Mouse (Mus musculus) heart, adult 9 months (tissue): ENCODE results near the gene Rbm8a.

ENCODE experiments used
- DNase-seq, 2 experiments: peaks; one replicate each; pipeline ENCODE4 v3.0.0; 2022; ENCODE audit warnings: low spot score in 2 of 2

Gene Rbm8a

DNA sequence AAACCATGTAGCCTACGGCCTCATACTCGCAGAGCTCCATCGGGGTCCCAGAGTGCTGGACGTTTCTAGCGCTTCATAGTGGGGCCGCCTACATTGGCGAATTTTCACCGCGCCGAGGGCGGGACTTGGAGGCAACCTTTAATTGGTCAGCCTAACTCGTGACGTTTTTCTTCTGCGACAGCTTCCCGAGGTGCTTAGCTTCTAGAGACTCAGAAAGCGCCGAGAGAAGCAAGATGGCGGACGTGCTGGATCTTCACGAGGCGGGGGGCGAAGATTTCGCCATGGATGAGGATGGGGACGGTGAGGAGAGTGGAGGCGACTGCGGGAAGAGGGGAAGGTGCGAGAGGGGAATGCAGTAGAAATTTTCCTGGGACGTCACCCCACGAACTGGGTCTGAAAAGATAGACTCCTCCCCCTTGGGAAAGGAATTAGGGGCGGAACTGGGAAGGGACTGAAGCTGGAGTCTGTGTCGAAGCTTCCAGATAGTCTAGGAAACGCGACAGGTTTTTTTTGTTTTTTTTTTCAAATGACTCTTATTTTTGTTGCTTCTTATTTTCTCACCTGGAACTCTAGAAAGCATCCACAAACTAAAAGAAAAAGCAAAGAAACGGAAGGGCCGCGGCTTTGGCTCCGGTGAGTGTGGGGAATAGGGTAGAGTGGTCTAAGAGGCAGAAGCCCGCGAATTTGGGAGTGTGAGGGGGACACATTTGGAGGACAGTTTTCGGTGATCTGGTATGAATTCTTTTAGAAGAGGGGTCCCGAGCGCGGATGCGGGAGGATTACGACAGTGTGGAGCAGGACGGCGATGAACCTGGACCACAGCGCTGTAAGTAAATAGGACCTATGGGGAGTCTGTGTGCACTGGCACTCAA is at the start of gene Rbm8a:
Gene Rbm8a (plus strand): TSS at position 205 of the 872 bp plus-strand sequence.
- DNase-seq: peak; percentile 96 to 97

DNA sequence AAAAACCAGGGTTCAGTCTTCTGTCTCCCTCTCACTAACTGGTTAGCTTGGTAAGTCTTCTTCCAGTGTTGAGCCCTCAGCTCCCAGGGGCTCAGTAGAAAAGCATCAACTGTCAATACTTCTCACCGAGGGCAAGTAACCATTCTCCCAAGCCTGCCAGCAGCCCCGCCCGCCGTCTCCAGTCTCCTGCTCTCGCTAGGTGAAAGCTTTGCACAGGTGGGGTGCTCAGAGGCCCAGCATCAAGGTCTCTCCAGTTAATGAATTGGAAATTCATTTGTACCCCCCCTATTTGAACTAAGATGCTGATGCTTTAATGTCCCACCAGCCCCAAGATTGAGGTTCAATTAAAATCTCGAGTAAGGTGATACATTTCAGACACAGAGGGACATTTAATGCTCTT is 48.6 kb upstream of the Rbm8a start:
- DNase-seq: no peak

DNA sequence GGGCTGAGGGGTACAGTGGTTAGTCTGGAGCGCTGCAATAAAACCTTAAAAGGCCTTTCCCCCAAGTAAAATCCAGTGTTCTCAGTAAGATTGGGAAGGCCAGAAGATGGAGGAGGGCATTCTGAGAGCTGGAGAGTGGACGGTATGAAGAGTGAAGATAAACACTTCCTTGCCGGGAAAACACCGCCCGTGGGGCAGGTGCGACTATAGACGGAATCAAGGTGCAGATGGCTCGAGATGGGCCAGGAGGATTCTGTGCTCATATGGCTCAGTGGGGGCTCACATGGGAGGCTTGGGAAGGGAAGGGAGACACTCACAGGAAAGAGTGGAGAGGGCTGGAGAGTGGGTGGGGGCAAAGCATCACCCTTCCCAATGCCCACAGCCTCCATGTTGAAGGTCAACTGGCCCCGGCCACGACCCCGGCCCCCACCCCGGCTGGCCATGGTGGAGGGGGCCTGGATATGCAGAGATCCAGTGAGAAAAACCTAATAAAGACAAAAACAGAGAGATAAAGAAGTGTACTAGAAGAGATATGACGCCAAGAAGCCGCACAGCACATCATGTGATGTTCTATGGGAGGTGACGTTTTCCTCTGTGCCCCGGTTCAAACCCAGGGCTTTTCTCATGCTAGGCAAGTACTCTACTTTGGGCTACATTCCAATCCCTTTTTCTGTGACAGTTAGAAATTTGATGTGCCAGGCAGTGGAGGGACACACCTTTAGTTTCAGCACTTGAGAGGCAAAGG is 47.8 kb upstream of the Rbm8a start:
- DNase-seq: no peak

DNA sequence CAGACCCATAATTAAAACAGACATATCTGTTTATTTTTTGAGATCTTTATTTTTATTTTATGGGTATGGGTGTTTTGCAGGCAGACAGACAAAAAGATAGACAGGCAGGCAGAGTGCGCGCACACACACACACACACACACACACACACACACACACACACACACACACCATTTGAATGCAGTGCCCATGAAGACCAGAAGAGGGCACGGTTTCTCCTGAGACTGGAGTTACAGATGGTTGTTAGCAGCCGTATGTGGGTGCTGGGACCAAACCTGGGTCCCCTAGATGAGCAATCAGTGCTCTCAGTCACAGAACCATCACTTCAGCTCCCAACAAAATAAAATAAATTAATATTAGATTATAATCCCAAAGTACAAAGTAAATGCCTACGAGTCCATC is 46.3 kb upstream of the Rbm8a start:
- no peak for DNase-seq

DNA sequence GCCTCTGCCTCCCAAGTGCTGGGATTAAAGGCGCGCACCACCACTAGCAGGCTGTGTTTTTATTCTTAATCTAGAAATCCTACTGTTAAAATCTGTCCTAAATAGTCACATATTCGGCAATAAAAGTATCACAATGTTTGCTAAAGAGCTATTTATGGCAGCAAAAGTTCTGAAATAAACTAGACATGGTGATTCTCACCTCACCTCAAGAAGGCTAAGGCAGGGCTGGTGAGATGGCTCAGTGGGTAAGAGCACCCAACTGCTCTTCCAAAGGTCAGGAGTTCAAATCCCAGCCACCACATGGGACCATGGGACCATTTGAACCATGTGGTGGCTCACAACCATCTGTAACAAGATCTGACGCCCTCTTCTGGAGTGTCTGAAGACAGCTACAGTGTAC is 39.1 kb upstream of the Rbm8a start:
- no peak for DNase-seq

DNA sequence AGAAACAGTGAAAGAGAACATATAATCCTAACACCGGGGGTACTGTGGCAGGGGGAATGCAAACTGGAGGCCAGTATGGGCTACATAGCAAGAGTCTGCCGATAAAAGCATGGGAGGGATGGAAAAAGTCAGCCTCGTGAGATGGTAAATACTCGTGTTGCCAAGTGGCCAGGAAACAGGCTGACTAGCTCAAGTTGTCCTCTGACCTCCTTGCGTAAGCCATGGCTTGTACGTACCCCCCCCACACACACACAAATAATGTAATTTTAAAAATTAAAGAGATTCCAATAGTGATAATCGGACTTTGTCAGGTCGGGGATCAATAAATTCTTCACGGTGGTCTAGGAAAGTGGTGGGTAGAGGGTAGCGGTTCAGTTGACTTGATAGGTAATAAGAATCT is 36.4 kb upstream of the Rbm8a start:
- no peak for DNase-seq

DNA sequence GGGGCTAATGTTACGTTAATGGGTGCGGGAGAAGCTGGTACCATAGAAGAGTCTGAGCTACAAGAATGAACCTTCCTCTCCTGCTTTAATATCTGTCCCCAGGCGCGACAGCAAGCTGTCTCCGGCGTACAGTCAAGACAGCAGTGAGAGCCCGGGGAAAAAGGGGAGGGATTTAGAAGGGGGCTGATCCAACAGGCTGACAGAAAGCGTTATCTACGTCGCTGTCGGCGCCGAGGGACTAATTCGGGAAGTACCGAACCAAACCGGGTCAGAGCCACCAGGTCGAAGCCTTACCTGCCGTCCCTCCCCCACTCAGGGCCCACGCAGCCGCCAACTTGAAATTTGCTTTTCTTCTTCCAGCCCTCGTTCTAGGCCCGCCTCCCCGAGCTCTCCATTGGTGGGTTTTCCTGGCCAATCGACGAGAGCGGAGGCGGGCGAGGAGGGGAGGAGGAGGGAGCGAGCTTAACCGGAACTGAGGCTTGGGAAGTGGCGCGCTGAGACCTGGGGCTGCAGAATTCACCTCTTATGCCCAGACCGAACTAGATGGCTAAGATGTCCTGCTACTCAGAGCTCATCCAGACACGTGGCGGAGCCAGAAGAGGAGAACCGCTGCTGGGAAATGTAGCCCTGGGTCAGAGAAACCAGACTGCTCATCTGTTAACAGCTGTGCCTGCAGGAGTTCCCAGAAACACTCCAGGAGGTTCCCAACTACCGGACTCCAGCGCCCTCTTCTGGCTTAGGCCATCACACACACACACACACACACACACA is 35.8 kb upstream of the Rbm8a start, which contains the start of gene Polr3gl:
Gene Polr3gl (minus strand): TSS at position 392 of the 771 bp plus-strand sequence.
- DNase-seq: peak; percentile 95 to 96

DNA sequence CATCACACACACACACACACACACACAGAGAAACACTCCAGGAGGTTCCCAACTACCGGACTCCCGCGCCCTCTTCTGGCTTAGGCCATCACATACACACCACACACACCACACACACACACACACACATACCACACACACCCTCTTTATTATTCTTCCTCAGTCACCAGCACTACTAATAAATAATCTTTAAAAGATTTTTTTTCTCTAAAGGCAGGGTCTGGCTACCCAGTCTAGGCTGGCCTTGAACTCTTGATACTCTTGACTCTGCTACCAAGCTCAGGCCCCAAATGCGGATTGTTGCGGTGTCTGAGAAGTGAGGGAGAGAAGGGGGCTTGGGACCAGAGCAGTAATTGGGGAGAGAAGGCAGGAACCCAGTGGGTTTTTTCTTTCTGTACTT is 34.9 kb upstream of the Rbm8a start:
- DNase-seq: no peak

DNA sequence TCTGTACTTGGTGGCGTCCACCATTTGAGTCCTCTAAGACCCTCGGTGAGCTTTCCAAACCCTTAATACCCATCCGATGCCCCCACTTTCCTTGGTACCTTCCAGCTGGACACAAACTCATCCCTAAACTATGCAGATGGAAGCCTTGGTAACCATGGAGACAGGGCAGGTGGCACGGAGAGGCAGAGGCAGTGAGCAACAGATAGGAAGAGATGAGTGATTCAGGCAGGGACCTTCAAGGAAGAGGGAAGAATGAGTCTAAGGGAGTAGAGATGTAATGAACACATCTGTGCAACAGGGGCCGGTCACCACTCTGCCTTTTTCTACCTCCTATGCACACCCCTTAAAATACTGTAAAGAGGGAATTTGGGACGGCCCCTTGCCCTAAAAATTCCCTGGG is 34.1 kb upstream of the Rbm8a start:
- DNase-seq: no peak

DNA sequence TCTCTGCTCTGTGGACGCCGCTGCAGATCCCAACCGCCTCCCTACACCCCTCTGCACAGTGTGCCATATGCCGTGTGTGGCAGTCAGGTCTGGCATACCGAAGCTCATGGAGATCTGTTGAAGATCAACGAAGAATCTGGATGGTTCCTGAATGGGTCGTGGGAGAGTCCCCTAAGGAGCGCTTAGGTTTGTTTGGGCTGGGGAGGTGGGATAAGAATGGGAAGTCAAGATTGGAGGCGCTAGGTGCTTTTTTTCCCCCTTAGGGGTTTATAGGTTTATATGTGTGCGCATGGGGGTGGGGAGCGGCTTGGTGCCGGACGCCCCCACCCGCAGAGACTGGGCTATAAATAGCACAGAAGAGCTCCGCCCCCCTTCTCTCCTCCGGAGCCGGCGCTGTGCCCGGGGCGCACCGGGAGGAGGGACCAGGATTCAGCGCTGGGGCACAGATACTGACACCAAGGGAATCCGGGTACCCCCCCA is 33.5 kb upstream of the Rbm8a start, which contains the start of gene Ankrd34a:
Gene Ankrd34a (plus strand): TSS at position 409 of the 480 bp plus-strand sequence.
- peak; percentile 56 to 65 for DNase-seq

DNA sequence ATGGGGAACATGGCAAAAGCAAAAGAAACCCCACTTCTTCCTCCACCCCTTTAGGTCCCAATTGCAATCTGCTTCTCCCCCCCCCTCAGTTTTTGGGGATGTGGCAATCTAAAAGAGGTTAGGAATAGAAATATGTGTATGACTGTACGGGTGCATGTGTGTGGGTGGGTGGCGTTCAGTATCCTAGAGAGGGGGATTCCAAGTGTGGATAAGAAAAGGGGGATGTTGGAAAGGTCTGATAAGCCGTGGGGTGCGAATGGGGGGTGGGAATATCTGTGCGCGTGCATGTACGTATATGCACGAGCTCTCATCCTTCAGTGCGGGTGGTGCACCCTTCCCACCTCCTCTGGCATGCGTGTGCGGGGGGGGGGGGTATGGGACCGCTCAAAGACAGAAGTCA is 32.9 kb upstream of the Rbm8a start:
- no peak for DNase-seq

DNA sequence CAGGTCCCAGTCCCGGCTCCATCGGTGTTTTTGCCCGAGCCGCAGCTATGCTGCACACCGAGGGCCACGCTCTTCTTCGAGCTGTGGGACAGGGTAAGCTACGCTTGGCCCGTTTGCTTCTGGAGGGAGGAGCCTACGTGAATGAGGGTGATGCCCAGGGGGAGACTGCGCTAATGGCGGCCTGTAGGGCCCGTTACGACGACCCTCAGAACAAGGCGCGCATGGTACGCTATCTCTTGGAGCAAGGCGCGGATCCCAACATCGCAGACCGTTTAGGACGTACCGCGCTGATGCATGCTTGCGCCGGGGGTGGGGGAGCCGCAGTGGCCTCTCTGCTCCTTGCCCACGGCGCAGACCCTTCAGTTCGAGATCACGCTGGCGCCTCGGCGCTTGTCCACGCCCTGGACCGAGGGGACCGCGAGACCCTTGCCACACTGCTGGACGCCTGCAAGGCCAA is 32.3 kb upstream of the Rbm8a start:
- peak in 1 of 2 experiments; percentile 36 for DNase-seq

DNA sequence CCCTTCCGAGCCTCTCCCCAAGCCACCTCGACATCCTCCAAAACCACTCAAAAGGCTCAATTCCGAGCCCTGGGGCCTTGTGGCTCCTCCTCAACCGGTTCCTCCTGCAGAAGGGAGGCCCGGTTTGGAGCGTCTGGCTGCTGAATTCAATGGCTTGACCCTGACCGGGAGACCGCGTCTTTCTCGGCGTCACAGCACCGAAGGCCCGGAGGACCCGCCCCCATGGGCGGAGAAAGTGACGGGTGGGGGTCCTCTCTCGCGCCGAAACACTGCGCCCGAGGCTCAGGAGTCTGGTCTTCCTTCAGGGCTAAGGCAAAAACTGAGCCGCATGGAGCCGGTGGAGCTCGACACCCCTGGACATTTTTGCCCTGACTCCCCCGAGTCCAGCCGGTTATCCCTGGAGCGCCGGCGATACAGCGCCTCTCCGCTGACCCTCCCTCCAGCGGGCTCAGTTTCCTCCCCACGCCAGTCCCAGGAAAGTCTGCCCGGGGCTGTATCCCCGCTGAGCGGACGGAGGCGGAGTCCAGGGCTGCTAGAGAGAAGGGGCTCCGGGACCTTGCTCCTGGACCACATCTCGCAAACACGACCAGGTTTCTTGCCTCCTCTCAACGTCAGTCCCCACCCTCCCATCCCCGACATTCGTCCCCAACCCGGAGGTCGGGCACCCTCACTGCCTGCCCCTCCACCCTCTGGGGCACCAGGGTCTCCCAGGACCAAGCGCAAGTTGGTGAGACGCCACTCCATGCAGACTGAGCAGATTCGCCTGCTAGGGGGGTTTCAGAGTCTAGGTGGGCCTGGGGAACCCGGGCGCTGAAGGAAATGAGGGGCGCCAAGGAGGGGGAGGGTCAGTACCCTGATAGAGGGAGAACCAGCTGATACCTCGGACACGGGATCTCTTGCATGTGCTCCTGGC is 31.3 kb upstream of the Rbm8a start:
- peak; percentile 85 to 88 for DNase-seq

DNA sequence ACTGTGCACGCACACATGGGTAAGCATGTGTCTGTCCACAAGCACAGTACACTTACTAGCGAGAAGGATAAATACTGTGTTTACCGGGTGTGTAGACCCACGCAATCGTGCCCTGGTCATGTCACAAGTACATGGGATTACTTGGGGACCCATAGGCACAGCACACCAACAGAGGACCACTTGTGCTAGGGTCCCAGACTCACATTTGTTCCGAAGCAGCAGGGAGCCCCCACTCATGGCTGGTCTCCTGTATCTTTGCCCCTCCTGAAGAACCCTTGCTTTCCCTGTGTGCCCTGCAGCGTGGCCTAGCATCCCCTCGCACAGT is 30.7 kb upstream of the Rbm8a start:
- DNase-seq: no peak

DNA sequence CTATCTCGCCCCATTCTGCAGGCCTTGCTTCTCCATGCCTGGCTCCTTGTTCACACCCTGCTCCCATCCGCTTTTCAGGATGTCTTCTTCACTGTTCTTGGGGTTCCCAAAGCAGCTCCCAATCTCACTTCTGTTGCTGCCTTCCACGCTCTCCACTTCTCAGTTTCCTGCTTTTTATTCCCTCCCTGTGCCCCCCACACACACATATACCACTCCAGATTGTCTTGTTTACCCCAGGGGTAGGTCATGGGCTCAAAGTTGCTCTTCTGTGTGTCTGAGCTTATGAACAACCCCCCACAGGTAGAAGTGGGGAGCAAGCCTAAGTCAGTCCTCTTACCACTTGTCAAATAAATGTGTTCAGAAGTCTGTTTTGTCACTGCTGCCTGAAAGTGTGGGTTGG is 30.3 kb upstream of the Rbm8a start:
- DNase-seq: no peak

DNA sequence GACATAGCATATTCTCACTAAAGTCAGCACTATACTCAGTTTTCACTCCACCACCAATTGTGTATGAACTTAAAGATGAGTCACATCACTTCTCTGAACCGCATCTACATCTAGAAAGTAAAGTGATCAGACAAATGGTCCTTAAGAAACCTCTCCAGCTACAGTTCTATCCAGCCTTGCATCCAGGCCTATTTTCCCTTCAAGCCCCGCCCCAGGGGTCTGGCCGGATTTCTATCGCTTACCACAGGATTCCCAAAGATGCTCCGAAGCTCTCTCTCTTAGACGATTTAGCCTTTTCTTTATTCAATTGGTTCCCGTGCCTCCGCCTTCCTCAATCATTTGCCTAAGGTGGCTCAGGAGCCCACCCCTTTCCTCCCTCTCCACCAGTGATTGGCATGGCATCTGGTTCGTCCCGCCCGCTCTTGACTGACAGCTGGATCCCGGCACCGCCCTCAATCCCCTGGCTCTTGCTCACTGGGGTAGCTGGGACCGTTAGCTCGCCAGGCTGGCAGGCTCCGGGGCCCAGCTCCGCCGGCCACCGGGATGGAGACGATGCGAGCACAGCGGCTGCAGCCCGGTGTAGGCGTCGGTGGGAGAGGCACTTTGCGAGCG is 29.0 kb upstream of the Rbm8a start, which contains the start of gene Lix1l:
Gene Lix1l (plus strand): TSS at position 511 of the 612 bp plus-strand sequence.
- peak; percentile 97 to 98 for DNase-seq

DNA sequence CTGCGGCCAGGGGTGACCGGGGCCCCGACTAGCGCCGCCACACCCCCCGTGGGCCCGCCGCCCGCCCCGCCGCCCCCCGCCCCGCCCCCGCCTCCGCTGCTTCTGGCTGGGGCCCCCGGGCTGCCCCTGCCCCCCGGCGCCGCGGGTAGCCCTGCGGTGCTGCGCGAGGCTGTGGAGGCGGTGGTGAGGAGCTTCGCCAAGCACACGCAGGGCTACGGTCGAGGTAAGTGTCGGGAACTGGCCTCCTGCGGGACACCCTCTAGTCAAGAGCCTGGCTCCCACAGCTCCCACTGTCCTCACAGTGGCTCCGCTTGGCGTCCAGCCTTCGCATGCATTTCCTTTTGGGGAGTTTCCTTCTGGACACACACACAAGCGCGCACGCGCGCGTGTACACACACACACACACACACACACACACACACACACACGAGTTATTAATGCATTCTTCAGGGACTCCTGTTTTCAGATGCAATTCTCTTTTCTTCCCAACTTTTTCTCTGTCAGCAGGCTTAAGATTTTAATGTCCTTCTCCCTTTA is 28.4 kb upstream of the Rbm8a start:
- peak; percentile 83 for DNase-seq

DNA sequence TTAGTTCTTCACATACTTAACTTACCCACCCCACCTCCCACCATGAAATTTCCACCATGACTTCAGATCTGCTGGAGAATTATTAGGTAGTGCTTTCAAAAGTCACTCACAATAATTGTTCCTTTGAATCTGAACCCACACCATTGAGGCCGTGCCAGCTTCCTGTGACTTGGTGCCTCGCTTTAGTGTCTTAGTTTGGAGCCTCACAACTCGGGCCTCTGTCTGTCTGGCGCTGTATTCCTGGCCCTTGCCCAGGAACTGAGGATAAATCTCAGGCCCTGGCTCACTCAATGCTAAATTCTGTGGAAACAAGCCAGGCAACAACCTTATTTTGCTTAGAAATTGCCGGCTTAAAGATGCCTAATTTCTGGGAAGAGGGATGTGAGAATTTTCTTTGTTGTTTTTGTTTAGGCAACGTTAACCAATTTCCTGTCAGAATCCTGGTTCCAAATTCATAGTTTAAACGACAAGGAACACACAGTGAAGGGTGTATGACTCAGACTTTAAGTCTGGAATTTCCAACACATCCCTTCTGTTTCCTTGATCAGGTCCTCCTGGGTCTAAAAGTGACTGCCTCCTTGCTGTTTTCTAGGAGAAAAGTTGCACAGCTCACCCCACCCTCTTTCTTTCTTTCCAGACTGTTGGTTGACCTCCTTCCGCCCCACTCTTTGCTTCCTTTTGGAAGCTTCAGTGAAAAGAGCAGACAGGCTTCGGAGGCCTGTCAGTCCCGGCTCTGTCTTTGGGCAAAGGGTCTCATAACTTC is 27.6 kb upstream of the Rbm8a start:
- peak; percentile 39 to 47 for DNase-seq

DNA sequence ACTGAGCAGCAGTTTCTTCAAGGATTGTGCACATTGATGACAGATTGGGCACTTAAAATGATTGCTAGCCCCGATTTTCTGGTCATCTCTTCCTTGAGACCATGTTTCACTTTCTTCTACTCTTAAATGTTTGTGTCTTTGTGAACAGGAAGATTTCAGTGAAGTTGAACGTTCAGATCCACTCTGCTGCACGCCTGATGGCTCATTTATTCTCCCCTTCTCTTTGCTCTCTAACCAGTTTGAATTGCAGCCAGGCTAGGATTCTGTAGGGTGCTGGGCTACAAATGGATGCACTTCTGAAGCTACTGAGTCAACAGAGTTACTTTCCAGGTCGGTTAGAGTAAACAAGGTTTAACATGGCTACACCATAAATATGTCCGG is 27.0 kb upstream of the Rbm8a start:
- no peak for DNase-seq
